Comparison of ENCODE assay signal across 11 mouse cellular contexts in genomic region chr9:7545471-7545870, GRCm38 (mm10). TPM values are rescaled to one million over a fixed set of nuclear protein-coding genes. Genes with fewer than 3 reads are reported as not detected.
DNase-seq lines count a peak whose midpoint lies in the region; ATAC-seq and TF ChIP-seq lines count a peak whose summit lies in the region.
"Had no signal": no experiment of that assay in that cellular context is flagged by ENCODE, and none has a peak within 500 bp of the region (broad histone marks: within the 10 kb centered on the region; RNA-seq: fewer than 3 reads in every experiment).

No protein-coding gene starts in this region.

- 45% methylated on average over 1 of the region's 1 CpGs for WGBS in lung, adult 2 months
- WGBS in kidney, embryonic 14.5 days, result 31% methylated on average over 1 of the region's 1 CpGs

- H3K36me3 ChIP-seq in kidney, embryonic 14.5 days (ENCODE audit: control insufficient read depth, insufficient read depth, low read length), result no peaks in the 10 kb centered on the region

- no peaks in the 10 kb centered on the region for H3K4me1 ChIP-seq in lung, adult 2 months (ENCODE audit: control insufficient read depth, insufficient read depth, low read length)
- no peaks in the 10 kb centered on the region for H3K4me1 ChIP-seq in kidney, embryonic 14.5 days (ENCODE audit: control insufficient read depth, insufficient read depth, low read length)

- H3K9ac ChIP-seq in kidney, embryonic 14.5 days (ENCODE audit: low read depth, low read length), result no peak overlapping the region

- no peak for TF ChIP-seq POLR2A in lung, adult 2 months (IDR thresholded peaks at IDR 0.05; ENCODE audit: borderline replicate concordance, extremely low read depth, low read depth, low read length)

- ATAC-seq in kidney, embryonic 14.5 days (ENCODE audit: low FRiP score, low TSS enrichment), result peak; percentile 96
- ATAC-seq in CD4-positive, CD25-positive, alpha-beta regulatory T cell, adult 4 months, result no peak

- TF ChIP-seq CTCF in lung, adult 2 months (IDR thresholded peaks at IDR 0.05; ENCODE audit: insufficient read depth, low read length), result no peak
- no peak for TF ChIP-seq CTCF in left cerebral cortex, adult 2 months (IDR thresholded peaks at IDR 0.05)

- H3K4me3 ChIP-seq in lung, adult 2 months (replicated peaks; ENCODE audit: extremely low read depth, low read depth, low read length), result no peak overlapping the region
- H3K4me3 ChIP-seq in kidney, embryonic 14.5 days (ENCODE audit: low read length), result no peak overlapping the region
- no peak overlapping the region for H3K4me3 ChIP-seq in left cerebral cortex, adult 2 months

- no peaks in the 10 kb centered on the region for H3K27me3 ChIP-seq in kidney, embryonic 14.5 days (ENCODE audit: control insufficient read depth, insufficient read depth, low read length)

- no peak overlapping the region for H3K4me2 ChIP-seq in kidney, embryonic 14.5 days (replicated peaks; ENCODE audit: low read depth, low read length)

- intact Hi-C loops in left cerebral cortex, adult 2 months (cut with DNase I), result no loop called here

- H3K9me3 ChIP-seq in kidney, embryonic 14.5 days (ENCODE audit: control insufficient read depth, low read length), result no peaks in the 10 kb centered on the region

- H3K27ac ChIP-seq in kidney, embryonic 14.5 days (ENCODE audit: low read depth, low read length), result no peak overlapping the region
- no peak overlapping the region for H3K27ac ChIP-seq in left cerebral cortex, adult 2 months

- DNase-seq in lung, adult 18-20 months, result peak; percentile 39 to 64
- DNase-seq in lung, adult 2 months, result no peak
- peak; percentile 55 for DNase-seq in heart, adult 8-10 months (ENCODE audit: low spot score)
- DNase-seq in skeletal muscle tissue, adult 2 months (ENCODE audit: low read depth, low spot score), result peak; percentile 29
- no peak for DNase-seq in layer of hippocampus, postnatal 25 days (ENCODE audit: extremely low spot score in 1 of 2, low spot score in 1 of 2)
- DNase-seq in left cerebral cortex, adult 2 months (ENCODE audit: extremely low spot score in 1 of 2, low spot score in 2 of 2), result no peak

RNA-seq across cellular contexts. Expression of gene Mmp8, which starts 12.8 kb away (rescaled TPM):
- 0.81 and 1.7 TPM in 2 replicates for polyA plus RNA-seq in lung, adult 2 months (2012; rRNA removed)
- under 1 TPM in 1 of 4 experiments, not detected in 3; 0.29 TPM for total RNA-seq in heart, adult 8-10 months (2022)
- 0.16 and 0.17 TPM in 2 replicates for polyA plus RNA-seq in kidney, embryonic 14.5 days (2014; fragmentation: Nextera tagmentation; extraction: Ambion mirVana)
- under 1 TPM in 1 of 2 experiments, not detected in 1; 0.17 TPM for polyA plus RNA-seq in CD4-positive, CD25-positive, alpha-beta regulatory T cell, adult 4 months (2017; shearing (Covaris generic))
- total RNA-seq in layer of hippocampus, postnatal 25 days (2021), result not detected
- under 1 TPM in 1 of 2 experiments, not detected in 1; 0.14 TPM for total RNA-seq in left cerebral cortex, adult 2 months (2021)
- total RNA-seq: MEL had no signal
- polyA plus RNA-seq: testis, adult 2 months had no signal

RNA-seq across cellular contexts. Expression of gene Mmp27, which starts 25.7 kb away (rescaled TPM):
- 0.18 and 0.41 TPM in 2 replicates for polyA plus RNA-seq in lung, adult 2 months (2012; rRNA removed)
- total RNA-seq in heart, adult 8-10 months (2022), result under 1 TPM in 3 of 4 experiments, not detected in 1; 0.17 to 0.31 (median 0.22) TPM
- polyA plus RNA-seq in kidney, embryonic 14.5 days (2014; fragmentation: Nextera tagmentation; extraction: Ambion mirVana), result not detected in 2 replicates
- under 1 TPM in 1 of 2 experiments, not detected in 1; 0.34 TPM for polyA plus RNA-seq in CD4-positive, CD25-positive, alpha-beta regulatory T cell, adult 4 months (2017; shearing (Covaris generic))
- not detected for total RNA-seq in layer of hippocampus, postnatal 25 days (2021)
- total RNA-seq in left cerebral cortex, adult 2 months (2021), result not detected
- polyA plus RNA-seq: limb, embryonic 11.5 days; testis, adult 2 months had no signal

RNA-seq across cellular contexts. Expression of gene Mmp10, which starts 43.3 kb away (rescaled TPM):
- not detected in 2 replicates for polyA plus RNA-seq in lung, adult 2 months (2012; rRNA removed)
- not detected for total RNA-seq in heart, adult 8-10 months (2022)
- polyA plus RNA-seq in kidney, embryonic 14.5 days (2014; fragmentation: Nextera tagmentation; extraction: Ambion mirVana), result not detected in 2 replicates
- polyA plus RNA-seq in CD4-positive, CD25-positive, alpha-beta regulatory T cell, adult 4 months (2017; shearing (Covaris generic)), result not detected
- total RNA-seq in layer of hippocampus, postnatal 25 days (2021), result not detected
- not detected for total RNA-seq in left cerebral cortex, adult 2 months (2021)
- total RNA-seq: MEL had no signal
- polyA plus RNA-seq: limb, embryonic 11.5 days; testis, adult 2 months had no signal

Comparison
In these comparisons a context has a peak if more than half of its experiments do, and no peak if none do; other contexts are left out.
1. DNase-seq: peak in lung, adult 18-20 months (2 of 2), heart, adult 8-10 months (single experiment) and skeletal muscle tissue, adult 2 months (single experiment); none in lung, adult 2 months (single experiment), layer of hippocampus, postnatal 25 days (0 of 2) and left cerebral cortex, adult 2 months (0 of 2).